Mouse (Mus musculus): ENCODE measurements around the gene Tcaf3.

DNA sequence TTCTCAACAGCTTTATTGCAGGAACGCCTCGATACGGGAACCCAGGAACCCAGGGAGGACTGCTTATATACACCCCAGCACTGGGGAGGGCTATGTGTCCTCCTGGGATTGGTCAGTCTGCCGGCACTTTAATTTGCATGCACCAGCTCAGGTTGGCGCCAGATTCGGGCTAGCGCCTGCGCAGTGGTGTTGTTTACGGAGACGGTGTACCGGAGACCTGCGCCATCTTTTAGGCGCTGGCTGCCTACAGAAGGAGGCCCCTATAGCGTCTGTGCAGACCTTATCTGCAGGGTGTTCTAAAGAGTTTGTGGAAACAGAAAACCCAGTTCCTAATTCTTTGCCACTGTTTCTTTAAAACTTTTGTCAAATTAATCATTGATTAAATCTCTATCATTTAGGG is 38.9 kb downstream of the Tcaf3 start:
- TF ChIP-seq CTCF (IDR thresholded peaks at IDR 0.05; ENCODE audit: low read depth, low read length) (no peak), POLR2A (IDR thresholded peaks at IDR 0.05; ENCODE audit: extremely low read depth, insufficient read depth, low read length) (no peak)
